9 mouse cellular contexts compared by ENCODE assay signal in the genomic region with DNA sequence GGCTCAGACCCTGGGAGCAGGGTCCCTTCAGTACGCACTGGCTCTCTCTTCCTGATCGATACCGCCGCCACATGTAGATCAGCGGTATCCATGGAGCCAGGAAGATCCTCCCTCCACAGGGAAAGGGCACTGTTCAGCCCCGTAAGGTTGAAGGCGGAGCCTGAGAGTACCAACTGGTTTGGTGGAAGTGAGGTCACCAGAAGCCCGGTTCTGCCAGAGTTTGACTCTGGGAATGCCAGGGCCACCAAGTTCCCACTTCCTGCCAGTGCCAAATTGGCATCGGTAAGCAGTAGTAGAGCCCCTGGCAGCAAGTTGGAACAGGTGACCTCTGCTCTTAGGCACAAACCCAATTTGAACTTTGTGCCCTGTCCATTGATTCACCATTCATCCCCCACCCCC. TPM values are rescaled to one million over a fixed set of nuclear protein-coding genes. Genes with fewer than 3 reads are reported as not detected.
DNase-seq lines count a peak whose midpoint lies in the region; ATAC-seq lines count a peak whose summit lies in the region.
"Had no signal": no experiment of that assay in that cellular context is flagged by ENCODE, and none has a peak within 500 bp of the region (broad histone marks: within the 10 kb centered on the region; RNA-seq: fewer than 3 reads in every experiment).

No protein-coding gene starts in this region.

- DNase-seq in retina, embryonic 14.5 days (ENCODE audit: low spot score), result peak; percentile 41
- no peak for DNase-seq in retina, postnatal 1 day
- peak; percentile 80 to 82 for DNase-seq in adrenal gland, postnatal 36 days
- no peak for DNase-seq in forebrain, embryonic 11.5 days (ENCODE audit: low spot score)
- peak; percentile 91 to 93 for DNase-seq in kidney, adult 8-10 months
- peak; percentile 18 for DNase-seq in thymus, postnatal 25 days
- no peak for DNase-seq in urinary bladder, adult 18-20 months (ENCODE audit: low spot score in 2 of 2)

- WGBS in forebrain, embryonic 11.5 days, result 4% methylated on average over 9 of the region's 9 CpGs
- WGBS in lung, embryonic 15.5 days, result 5% methylated on average over 9 of the region's 9 CpGs

- H3K27ac ChIP-seq in forebrain, embryonic 11.5 days (ENCODE audit: low read depth, low read length), result no peak overlapping the region
- H3K27ac ChIP-seq in lung, embryonic 15.5 days, result peak overlapping the region; percentile 54

- H3K4me3 ChIP-seq in forebrain, embryonic 11.5 days (ENCODE audit: low read depth, low read length), result peak overlapping the region; percentile 59
- peak overlapping the region; percentile 66 for H3K4me3 ChIP-seq in lung, embryonic 15.5 days

- no peaks in the 10 kb centered on the region for H3K36me3 ChIP-seq in forebrain, embryonic 11.5 days (ENCODE audit: control insufficient read depth, insufficient read depth, low read length)
- H3K36me3 ChIP-seq in lung, embryonic 15.5 days, result no peaks in the 10 kb centered on the region

- peak overlapping the region; percentile 93 for H3K4me2 ChIP-seq in forebrain, embryonic 11.5 days (ENCODE audit: low read depth, low read length, severe bottlenecking)
- peak overlapping the region; percentile 83 for H3K4me2 ChIP-seq in lung, embryonic 15.5 days

- peaks cover 15% of the 10 kb centered on the region for H3K27me3 ChIP-seq in forebrain, embryonic 11.5 days (ENCODE audit: control insufficient read depth, insufficient read depth, low read length)
- H3K27me3 ChIP-seq in lung, embryonic 15.5 days, result peaks cover 25% of the 10 kb centered on the region; the same call in 1 of the 2 replicates

- H3K9me3 ChIP-seq in forebrain, embryonic 11.5 days (ENCODE audit: control insufficient read depth, low read length), result no peaks in the 10 kb centered on the region
- no peaks in the 10 kb centered on the region for H3K9me3 ChIP-seq in lung, embryonic 15.5 days

- peaks cover 7% of the 10 kb centered on the region for H3K4me1 ChIP-seq in forebrain, embryonic 11.5 days (replicated peaks; ENCODE audit: control insufficient read depth, insufficient read depth, low read length)
- peaks cover 43% of the 10 kb centered on the region for H3K4me1 ChIP-seq in lung, embryonic 15.5 days

- peak overlapping the region; percentile 51; the same call in 1 of the 2 replicates for H3K9ac ChIP-seq in forebrain, embryonic 11.5 days (ENCODE audit: low read length)
- peak overlapping the region; percentile 20 for H3K9ac ChIP-seq in lung, embryonic 15.5 days

- ATAC-seq in forebrain, embryonic 11.5 days (replicated peaks; ENCODE audit: low FRiP score), result no peak
- no peak for ATAC-seq in lung, embryonic 15.5 days (ENCODE audit: borderline replicate concordance, extremely low read depth, low FRiP score, low TSS enrichment)

RNA-seq across cellular contexts. Expression of a gene that starts 1.8 kb away (rescaled TPM):
- 10 to 100 TPM; 18.1 to 20.3 TPM for total RNA-seq in adrenal gland, postnatal 36 days (2021)
- 34.3 and 35.2 TPM in 2 replicates for polyA plus RNA-seq in forebrain, embryonic 11.5 days (2014; fragmentation: Nextera tagmentation; extraction: Ambion mirVana)
- 55.0 and 58.2 TPM in 2 replicates for polyA plus RNA-seq in lung, embryonic 15.5 days (2015; fragmentation: Nextera tagmentation; extraction: Ambion mirVana)

RNA-seq across cellular contexts. Expression of a gene that starts 22.3 kb away (rescaled TPM):
- 10 to 100 TPM; 19.9 to 23.2 TPM for total RNA-seq in adrenal gland, postnatal 36 days (2021)
- polyA plus RNA-seq in forebrain, embryonic 11.5 days (2014; fragmentation: Nextera tagmentation; extraction: Ambion mirVana), result 8.8 and 9.2 TPM in 2 replicates
- 10.5 and 12.3 TPM in 2 replicates for polyA plus RNA-seq in lung, embryonic 15.5 days (2015; fragmentation: Nextera tagmentation; extraction: Ambion mirVana)

RNA-seq across cellular contexts. Expression of a gene that starts 22.7 kb away (rescaled TPM):
- total RNA-seq in adrenal gland, postnatal 36 days (2021), result 10 to 100 TPM; 26.7 to 29.4 TPM
- 13.8 and 16.0 TPM in 2 replicates for polyA plus RNA-seq in forebrain, embryonic 11.5 days (2014; fragmentation: Nextera tagmentation; extraction: Ambion mirVana)
- polyA plus RNA-seq in lung, embryonic 15.5 days (2015; fragmentation: Nextera tagmentation; extraction: Ambion mirVana), result 22.0 and 23.8 TPM in 2 replicates

RNA-seq across cellular contexts. Expression of a gene that starts 31.2 kb away (rescaled TPM):
- 1 to 10 TPM in 1 of 2 experiments, under 1 TPM in 1; 0.69 to 1.0 TPM for total RNA-seq in adrenal gland, postnatal 36 days (2021)
- polyA plus RNA-seq in forebrain, embryonic 11.5 days (2014; fragmentation: Nextera tagmentation; extraction: Ambion mirVana), result not detected in 2 replicates
- polyA plus RNA-seq in lung, embryonic 15.5 days (2015; fragmentation: Nextera tagmentation; extraction: Ambion mirVana), result 1.3 and 1.8 TPM in 2 replicates
- total RNA-seq: common myeloid progenitor, adult 5-6 weeks had no signal

Comparison
In these comparisons a context has a peak if more than half of its experiments do, and no peak if none do; other contexts are left out.
1. DNase-seq: peak in retina, embryonic 14.5 days (single experiment), adrenal gland, postnatal 36 days (2 of 2), kidney, adult 8-10 months (2 of 2) and thymus, postnatal 25 days (single experiment); none in retina, postnatal 1 day (single experiment), forebrain, embryonic 11.5 days (single experiment) and urinary bladder, adult 18-20 months (0 of 2).